Mouse (Mus musculus): ENCODE results near the gene Nit2. TPM values are rescaled to one million over a fixed set of nuclear protein-coding genes. Genes with fewer than 3 reads are reported as not detected.

The Nit2 gene
- total RNA-seq, 2 experiments from 2014 or later, result 88.7 to 94.6 TPM

Other genes with a start within 250 kb of the Nit2 start
- not detected for gene Lnp1, start 239.3 kb downstream of the Nit2 start, total RNA-seq (2021)
- not detected for gene Tmem45a2, start 96.0 kb downstream of the Nit2 start, total RNA-seq (2021)
- gene Tomm70a, start 45.6 kb downstream of the Nit2 start, total RNA-seq (2021), result 10 to 100 TPM; 62.0 to 63.9 TPM
- gene Tbc1d23, start 64.2 kb upstream of the Nit2 start, total RNA-seq (2021), result 10 to 100 TPM; 37.7 to 42.6 TPM
- gene Tmem30c, start 125.5 kb upstream of the Nit2 start, total RNA-seq (2021), result not detected
- 10 to 100 TPM; 22.6 to 23.1 TPM for gene Filip1l, start 185.8 kb upstream of the Nit2 start, total RNA-seq (2021)